Mouse (Mus musculus) olfactory bulb, adult 2 months (tissue): Measurements from ENCODE around the gene Pknox1.

ENCODE experiments used
- CTCF ChIP-seq: fragments of 200-500 bp; IDR thresholded peaks from 2 replicates; pipeline ENCODE4 v1.5.1; 2012; ENCODE audit warnings: low read depth, mild to moderate bottlenecking, low read length, moderate library complexity; ENCODE audit not compliant: insufficient read depth
- POLR2A ChIP-seq: fragments of 200-500 bp; IDR thresholded peaks from 2 replicates; pipeline ENCODE4 v1.6.1; 2012; ENCODE audit warnings: mild to moderate bottlenecking, low read depth, low read length, moderate library complexity; ENCODE audit not compliant: insufficient read depth

GRCm38 (mm10) chr17:31557124-31557880 is 7.2 kb upstream of the Pknox1 start:
- TF ChIP-seq CTCF (no peak), POLR2A (no peak)
